Mouse (Mus musculus): Measurements from ENCODE around the gene Gm17482.
A peak's percentile ranks its signal among the peaks of the same experiment; 100 is the strongest.
"Not testable (repeated sequence)": the region's sequence is repeated elsewhere in the genome, so short reads cannot be mapped to it uniquely, and the experiment has no call there.

The Gm17482 gene

GRCm38 (mm10) chr6:115227043-115227442, at the start of gene Gm17482:
Gm17482 (plus strand) TSS chr6:115227343.
- DNase-seq (ENCODE audit: low read depth): no peak

DNA sequence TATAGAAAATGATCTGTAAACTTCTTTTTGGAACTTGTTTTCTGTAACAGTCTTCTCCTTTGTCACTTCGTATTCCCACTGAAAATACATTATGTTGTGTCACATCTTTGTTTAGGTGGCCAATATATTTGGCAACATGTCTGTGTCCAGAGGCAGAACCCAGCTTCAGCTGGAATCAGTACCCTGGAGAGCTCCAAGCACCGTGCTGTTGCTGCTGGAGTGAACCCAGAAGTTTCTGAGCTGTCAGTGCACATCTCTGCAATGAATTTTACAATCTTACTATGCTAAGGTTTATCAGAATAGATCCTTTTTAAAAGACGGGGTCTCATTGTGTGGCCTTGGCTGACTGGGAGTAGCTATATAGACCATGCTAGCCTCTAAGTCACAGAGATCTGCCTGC, 48.3 kb upstream of the Gm17482 start:
- peak; percentile 24 for DNase-seq (ENCODE audit: low read depth)

DNA sequence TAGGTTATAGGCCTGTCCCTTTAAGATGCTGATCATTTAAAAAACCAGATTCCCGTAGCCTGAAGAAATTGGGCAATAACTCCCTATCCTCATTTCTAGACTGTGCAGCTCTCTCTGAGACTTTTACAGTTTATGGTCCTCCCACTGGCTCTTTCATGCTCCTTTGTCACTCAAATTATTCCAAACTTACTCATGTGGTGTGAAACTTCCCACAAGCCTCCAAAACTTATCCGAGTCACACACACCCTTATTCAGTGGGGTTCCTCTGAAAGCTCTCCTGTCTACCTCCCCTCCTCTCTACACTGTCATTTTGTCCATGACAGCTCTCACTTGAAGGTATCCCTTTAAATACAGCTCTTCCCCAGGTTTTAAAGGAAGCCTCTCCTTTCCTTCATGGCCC, 46.0 kb upstream of the Gm17482 start:
- no peak for DNase-seq (ENCODE audit: low read depth)

GRCm38 (mm10) chr6:115191111-115191510, 36.0 kb upstream of the Gm17482 start:
- no peak for DNase-seq (ENCODE audit: low read depth)

GRCm38 (mm10) chr6:115200753-115201152, 26.4 kb upstream of the Gm17482 start:
- no peak for DNase-seq (ENCODE audit: low read depth)

DNA sequence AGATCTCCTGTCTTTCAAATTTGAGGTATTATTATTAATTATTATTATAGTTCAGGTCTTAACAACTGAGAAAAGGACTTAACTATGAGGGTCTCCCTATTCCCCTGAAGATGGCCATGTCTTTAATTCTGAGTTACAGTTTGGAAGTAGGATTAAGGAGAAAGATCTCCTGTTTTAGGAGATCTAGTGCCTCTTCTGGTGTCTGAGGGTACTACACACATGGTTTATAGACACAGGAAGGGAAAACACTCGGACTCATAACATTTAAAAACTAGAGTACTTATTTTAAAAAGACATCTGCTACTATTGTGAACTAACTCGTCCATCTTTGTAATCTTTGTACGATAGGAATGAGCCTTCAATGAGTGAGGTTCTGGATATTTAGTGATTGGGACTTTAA, 24.1 kb upstream of the Gm17482 start:
- peak; percentile 9 for DNase-seq (ENCODE audit: low read depth)

GRCm38 (mm10) chr6:115210187-115210586, 17.0 kb upstream of the Gm17482 start:
- no peak for DNase-seq (ENCODE audit: low read depth)

- no peak for DNase-seq (ENCODE audit: low read depth)
Observed at GRCm38 (mm10) chr6:115210820-115211219, 16.3 kb upstream of the Gm17482 start.

GRCm38 (mm10) chr6:115212132-115212903, 14.8 kb upstream of the Gm17482 start:
- no peak for DNase-seq (ENCODE audit: low read depth)

- no peak for DNase-seq (ENCODE audit: low read depth)
Observed at GRCm38 (mm10) chr6:115213129-115213528, 14.0 kb upstream of the Gm17482 start.

DNA sequence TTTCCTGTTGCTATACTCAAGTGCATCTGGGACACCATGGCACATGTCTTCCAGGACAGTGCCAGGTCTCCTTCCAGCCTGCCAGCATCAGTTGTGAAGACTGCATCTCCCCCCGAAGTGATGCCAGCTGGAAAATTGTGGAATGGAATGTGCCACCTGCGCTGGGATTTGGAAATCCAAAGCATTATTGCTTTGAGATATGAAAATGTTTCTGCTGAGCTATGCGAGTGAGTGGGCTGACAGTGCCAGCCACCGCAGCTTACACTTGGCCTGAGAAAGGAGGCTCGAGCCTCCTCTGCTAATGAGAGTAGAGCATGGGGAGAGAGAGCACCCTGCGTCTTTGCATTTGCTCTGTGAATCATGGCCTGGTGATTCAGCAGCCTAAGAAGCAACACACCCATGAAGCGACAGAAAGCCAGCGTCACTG, 5.9 kb upstream of the Gm17482 start:
- DNase-seq (ENCODE audit: low read depth): no peak

- no peak for DNase-seq (ENCODE audit: low read depth)
Observed at GRCm38 (mm10) chr6:115225519-115225918, 1.6 kb upstream of the Gm17482 start.

DNA sequence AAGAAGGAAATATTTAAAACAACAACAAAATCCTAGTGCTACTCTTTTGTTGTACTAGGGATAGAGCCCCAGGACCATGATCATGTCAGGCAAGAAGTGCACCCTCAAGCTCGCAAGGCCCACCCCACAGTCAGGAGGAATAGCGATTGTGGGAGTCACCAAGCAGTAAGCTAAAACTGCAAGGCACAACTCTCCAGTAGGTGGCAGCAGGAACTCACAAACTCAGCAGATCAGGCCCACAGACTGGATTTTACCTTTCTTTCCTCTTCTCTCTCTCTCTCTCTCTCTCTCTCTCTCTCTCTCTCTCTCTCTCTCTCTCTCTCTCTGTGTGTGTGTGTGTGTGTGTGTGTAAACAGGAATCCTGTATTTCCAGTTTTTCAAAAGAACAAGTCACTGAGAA, 386 bp downstream of the Gm17482 start:
- DNase-seq (ENCODE audit: low read depth): peak; percentile 62

DNA sequence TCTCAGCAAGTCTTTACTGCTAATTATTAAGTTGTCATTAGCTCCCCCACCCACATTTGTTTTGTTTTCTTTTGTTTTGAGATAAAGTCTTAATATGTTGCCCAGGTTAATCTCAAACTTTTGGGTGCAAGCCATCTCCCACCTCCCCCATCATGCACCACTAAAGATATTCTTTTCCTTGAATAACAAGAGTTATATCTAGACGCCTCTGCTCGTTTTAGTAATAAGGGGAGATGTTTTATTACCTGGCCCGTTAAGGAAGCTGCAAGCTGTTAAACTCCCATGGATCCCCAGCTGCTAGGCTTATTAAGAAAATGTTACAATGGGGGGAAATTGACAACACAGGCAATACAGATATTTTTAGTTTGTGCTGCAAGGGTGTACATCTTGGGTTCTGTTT, 3.4 kb downstream of the Gm17482 start:
- no peak for DNase-seq (ENCODE audit: low read depth)

GRCm38 (mm10) chr6:115231836-115232235, 4.7 kb downstream of the Gm17482 start:
- no peak for DNase-seq (ENCODE audit: low read depth)

DNA sequence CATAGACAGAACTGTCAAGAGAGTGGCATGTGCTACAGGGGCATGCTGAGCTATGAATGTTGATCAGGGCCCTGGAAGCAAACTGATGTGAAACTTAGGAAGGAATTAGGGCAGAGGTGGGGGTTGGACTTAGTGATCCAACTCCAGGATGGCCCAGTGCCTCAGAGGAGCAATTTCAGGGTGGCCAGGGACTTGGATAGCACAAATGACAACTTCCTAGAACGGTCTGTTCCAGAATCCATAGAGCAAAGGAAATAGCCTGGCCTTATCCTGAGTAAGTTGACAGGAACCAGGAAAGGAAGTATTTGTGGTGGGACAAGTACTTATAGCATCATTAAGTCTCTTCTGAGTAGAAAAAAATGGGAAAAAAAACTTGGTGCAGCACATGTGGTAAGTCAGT, 5.4 kb downstream of the Gm17482 start:
- no peak for DNase-seq (ENCODE audit: low read depth)

DNA sequence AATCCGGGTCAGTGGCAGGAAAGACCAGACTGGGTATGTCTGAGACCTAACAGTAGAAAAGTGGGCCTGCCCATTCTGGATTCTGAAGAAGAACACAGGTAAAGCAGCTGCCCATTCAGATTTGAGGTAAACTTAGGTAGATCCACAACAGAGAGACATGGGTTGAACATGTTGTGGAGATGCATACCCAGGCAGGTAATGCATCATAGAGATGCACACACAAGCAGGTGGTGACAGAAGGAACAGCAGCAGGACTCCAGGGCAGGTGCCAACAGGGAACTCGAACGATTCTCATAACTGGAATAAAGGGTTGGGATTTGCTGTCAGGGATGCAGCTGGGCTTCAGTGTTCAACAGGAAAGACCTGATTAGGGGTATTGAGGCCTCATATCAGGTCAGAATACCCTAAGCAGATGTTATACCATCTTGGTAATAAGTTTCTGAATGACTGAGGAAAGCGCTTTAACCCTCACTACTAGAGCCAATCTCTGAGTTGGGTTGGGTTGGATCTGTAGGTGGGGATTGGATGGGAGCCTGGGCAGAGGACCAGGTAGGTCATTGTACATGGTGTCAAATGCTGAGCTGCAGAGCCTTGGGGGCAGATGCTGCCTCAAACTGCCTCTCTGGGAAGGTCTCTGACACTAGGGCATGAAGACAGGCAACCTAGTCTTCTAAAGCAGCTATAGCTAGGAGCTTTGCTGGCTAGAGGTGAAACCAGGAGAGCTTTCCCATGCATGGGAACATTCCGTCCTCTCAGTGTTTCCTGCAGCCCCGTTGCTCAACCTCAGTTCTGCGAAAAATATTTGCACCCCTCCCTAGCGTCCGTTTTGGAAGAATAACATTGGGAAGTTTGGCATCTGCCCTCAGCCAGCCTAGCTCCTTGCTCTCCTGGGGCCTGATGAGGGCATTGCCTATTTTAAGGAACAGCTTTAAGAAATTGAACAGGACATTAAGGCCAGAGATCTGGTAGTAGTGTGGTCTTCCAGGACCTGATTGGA, 11.2 kb downstream of the Gm17482 start:
- DNase-seq (ENCODE audit: low read depth): no peak

DNA sequence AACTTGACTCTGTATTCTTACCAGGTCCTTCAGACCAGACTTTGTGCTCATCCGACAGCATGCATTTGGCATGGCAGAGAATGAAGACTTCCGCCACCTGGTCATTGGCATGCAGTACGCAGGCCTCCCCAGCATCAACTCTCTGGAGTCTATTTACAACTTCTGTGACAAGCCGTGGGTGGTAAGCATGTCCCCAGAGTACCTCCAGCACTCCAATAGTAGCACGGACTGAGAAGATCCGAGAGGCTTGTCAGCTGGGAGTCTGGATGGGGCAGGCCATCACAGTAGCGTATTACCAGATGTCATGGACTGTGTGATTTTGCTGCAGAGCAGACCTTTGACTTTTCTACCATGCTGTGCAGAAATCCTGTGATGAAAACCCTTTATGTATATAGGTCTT, 12.2 kb downstream of the Gm17482 start:
- no peak for DNase-seq (ENCODE audit: low read depth)

GRCm38 (mm10) chr6:115240431-115240830, 13.3 kb downstream of the Gm17482 start:
- not testable (repeated sequence) for DNase-seq (ENCODE audit: low read depth)

- DNase-seq (ENCODE audit: low read depth): no peak
Observed at GRCm38 (mm10) chr6:115241131-115241699, 14.1 kb downstream of the Gm17482 start.

DNA sequence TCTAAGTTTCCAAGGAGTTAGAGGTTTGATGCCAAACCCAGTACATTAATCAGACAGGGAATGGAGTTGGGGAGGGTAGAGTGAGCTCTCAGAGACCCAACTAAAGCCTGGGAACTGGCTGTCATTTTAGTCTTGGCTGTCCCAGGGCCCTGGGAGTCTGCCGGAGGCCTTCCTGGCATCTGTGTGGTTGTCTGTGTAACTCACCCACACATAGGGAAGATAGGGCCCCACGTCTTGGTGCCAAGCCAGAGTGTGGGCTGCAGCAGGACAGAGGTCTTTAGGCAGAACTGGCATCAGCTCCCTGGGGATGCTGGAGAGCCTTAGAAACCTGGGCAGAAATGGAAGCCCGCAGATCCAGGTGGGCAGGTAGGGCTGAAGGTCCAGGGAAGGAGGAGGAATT, 14.8 kb downstream of the Gm17482 start:
- no peak for DNase-seq (ENCODE audit: low read depth)

DNA sequence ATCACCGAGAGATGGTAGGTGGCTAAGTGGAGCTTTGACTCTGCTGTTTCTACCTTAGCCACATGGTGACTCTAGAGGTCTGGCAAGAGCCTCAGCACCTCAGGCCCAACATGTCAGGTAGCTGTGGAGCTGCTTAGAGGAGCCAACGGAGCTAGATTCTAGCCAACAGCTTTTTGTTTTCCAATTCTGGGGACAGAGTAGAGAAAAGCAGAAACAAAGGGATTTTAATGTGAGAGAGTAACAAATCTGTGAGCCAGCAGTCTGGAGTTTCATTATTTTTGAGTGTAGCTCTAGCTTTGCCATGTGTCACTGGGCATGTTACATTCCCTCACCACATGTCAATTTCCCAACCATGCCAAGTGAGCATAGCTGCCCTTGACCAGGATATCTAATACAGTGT, 17.1 kb downstream of the Gm17482 start:
- no peak for DNase-seq (ENCODE audit: low read depth)
